Mouse (Mus musculus): ENCODE measurements around the gene Ttc6. TPM values are rescaled to one million over a fixed set of nuclear protein-coding genes. Genes with fewer than 3 reads are reported as not detected.

The Ttc6 gene
- polyA plus RNA-seq, 1 experiment from 2014 or later, result 4.2 TPM

GRCm38 (mm10) chr12:57538588-57539550 is 25.0 kb upstream of the Ttc6 start:
- peak overlapping the region; percentile 52 for H3K4me2 ChIP-seq
- H3K36me3 ChIP-seq, result no peaks in the 10 kb centered on the region
- peak overlapping the region; percentile 34 for H3K4me3 ChIP-seq (replicated peaks)
- H3K27ac ChIP-seq, result peak overlapping the region; percentile 67
- peaks cover 19% of the 10 kb centered on the region for H3K4me1 ChIP-seq
- WGBS, result under 1% methylated on average over 63 of the region's 63 CpGs
- no peaks in the 10 kb centered on the region for H3K9me3 ChIP-seq
- ATAC-seq (ENCODE audit: insufficient read depth, low FRiP score, low read depth), result no peak
- H3K27me3 ChIP-seq (replicated peaks), result peaks cover 65% of the 10 kb centered on the region
- H3K9ac ChIP-seq, result peak overlapping the region; percentile 25

- no peak overlapping the region for H3K9ac ChIP-seq
- ATAC-seq (ENCODE audit: insufficient read depth, low FRiP score, low read depth), result no peak
- H3K27me3 ChIP-seq (replicated peaks), result peaks cover 65% of the 10 kb centered on the region
- peak overlapping the region; percentile 52 for H3K4me2 ChIP-seq
- peak overlapping the region; percentile 67 for H3K27ac ChIP-seq
- 3% methylated on average over 10 of the region's 10 CpGs for WGBS
- no peaks in the 10 kb centered on the region for H3K36me3 ChIP-seq
- H3K4me1 ChIP-seq, result peaks cover 19% of the 10 kb centered on the region
- H3K4me3 ChIP-seq (replicated peaks), result peak overlapping the region; percentile 34
- H3K9me3 ChIP-seq, result no peaks in the 10 kb centered on the region
Measured at GRCm38 (mm10) chr12:57539551-57539985, 24.3 kb upstream of the Ttc6 start.

DNA sequence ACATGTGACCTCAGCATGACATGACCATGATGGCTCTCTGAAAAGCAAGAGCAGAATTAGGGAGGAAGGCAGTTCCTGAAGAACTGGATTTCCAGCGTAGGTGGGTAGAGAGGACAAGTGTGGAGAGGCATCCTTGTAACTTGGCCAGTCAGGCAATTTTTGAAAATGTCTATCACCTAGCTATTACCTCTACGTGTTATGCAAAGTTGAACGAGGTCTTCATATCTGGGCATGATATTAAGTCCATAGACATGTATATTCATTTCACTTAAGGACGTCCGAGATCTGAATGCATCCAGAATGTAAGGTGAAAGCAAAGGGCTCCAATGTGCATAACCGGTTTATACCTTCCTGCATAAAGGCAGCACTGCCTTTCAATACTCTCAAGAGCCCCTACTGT is 22.8 kb upstream of the Ttc6 start:
- no peak overlapping the region for H3K9ac ChIP-seq
- peak overlapping the region; percentile 36; the same call in 1 of the 2 replicates for H3K4me2 ChIP-seq
- ATAC-seq (ENCODE audit: insufficient read depth, low FRiP score, low read depth), result no peak
- H3K9me3 ChIP-seq, result no peaks in the 10 kb centered on the region
- H3K4me3 ChIP-seq (replicated peaks), result peak overlapping the region; percentile 25
- H3K27me3 ChIP-seq (replicated peaks), result peaks cover 63% of the 10 kb centered on the region
- H3K27ac ChIP-seq, result peak overlapping the region; percentile 9; the same call in 1 of the 2 replicates
- H3K4me1 ChIP-seq, result peaks cover 25% of the 10 kb centered on the region
- WGBS, result 11% methylated on average over 6 of the region's 6 CpGs
- no peaks in the 10 kb centered on the region for H3K36me3 ChIP-seq

GRCm38 (mm10) chr12:57541931-57542745 is 21.8 kb upstream of the Ttc6 start:
- H3K9ac ChIP-seq, result peak overlapping the region; percentile 8; the same call in 1 of the 2 replicates
- ATAC-seq (ENCODE audit: insufficient read depth, low FRiP score, low read depth), result no peak
- peak overlapping the region; percentile 40 for H3K4me2 ChIP-seq
- H3K36me3 ChIP-seq, result no peaks in the 10 kb centered on the region
- 1% methylated on average over 46 of the region's 46 CpGs for WGBS
- peak overlapping the region; percentile 53 for H3K4me3 ChIP-seq (replicated peaks)
- peaks cover 25% of the 10 kb centered on the region for H3K4me1 ChIP-seq
- peak overlapping the region; percentile 92; the same call in 1 of the 2 replicates for H3K27ac ChIP-seq
- peaks cover 64% of the 10 kb centered on the region for H3K27me3 ChIP-seq (replicated peaks)
- no peaks in the 10 kb centered on the region for H3K9me3 ChIP-seq

DNA sequence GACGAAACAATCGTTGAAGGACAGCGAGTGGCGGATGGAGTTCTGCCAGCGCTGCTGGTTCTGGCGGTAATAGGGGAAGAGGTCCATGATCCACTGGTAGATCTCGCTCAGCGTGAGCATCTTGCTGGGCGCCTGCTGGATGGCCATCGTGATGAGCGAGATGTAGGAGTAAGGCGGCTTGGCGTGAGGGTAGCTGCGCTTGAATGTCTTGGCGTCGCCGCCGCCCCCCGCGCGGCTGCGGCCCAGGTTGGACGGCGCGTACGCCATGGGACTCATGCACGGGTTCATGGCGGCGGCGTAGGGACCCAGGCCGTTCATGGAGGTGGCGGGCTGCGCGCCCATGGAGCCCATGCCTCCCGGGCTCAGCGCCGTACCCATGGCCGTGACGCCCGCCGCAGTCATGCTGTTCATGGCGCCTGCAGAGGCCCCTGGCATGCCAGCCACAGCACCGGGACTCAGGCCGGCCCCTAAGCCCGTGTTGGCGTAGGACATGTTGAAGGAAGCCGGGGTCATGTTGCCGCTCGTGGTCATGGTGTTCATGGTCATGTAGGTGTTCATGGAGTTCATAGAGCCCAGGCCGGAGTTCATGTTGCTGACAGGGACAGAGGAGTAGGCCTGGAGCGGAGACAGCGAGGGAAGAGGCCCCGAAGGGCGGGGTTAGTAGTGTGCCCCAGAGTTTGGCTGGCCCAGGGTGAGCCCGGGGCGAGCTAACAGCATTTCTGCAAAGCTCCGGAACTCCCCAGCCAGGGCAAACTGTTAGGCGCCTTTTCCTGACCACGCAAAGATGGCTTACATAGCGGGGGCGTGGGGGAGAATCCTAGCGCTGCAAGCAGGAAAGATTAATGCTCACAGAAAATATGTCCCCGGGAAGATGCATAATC is 20.9 kb upstream of the Ttc6 start:
- Histone ChIP-seq H3K4me3 (replicated peaks) (peak overlapping the region; percentile 53), H3K4me2 (peak overlapping the region; percentile 40), H3K4me1 (peaks cover 25% of the 10 kb centered on the region), H3K27ac (peak overlapping the region; percentile 92), H3K9ac (peak overlapping the region; percentile 8; the same call in 1 of the 2 replicates), H3K9me3 (no peaks in the 10 kb centered on the region), H3K27me3 (replicated peaks) (peaks cover 63% of the 10 kb centered on the region), H3K36me3 (no peaks in the 10 kb centered on the region)
- no peak for ATAC-seq (ENCODE audit: insufficient read depth, low FRiP score, low read depth)
- WGBS, result 2% methylated on average over 61 of the region's 63 CpGs

DNA sequence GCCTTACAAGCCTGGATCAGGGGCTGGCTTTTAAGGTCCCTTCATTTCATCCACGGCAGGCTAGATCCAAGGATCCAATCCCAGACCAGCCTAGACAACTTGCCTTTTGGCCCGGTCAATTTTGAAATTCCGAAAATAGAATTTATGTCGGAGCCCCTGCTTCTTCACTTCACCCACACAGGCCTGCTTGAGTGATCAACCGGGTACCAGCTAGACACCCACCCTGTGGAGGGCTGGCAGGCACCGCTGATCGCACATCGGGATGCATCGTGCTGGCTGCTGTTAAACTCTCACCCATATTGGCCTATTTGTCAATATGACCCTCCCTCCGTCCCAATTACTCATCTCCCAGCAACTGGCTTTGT is 20.3 kb upstream of the Ttc6 start:
- Histone ChIP-seq H3K27ac (peak overlapping the region; percentile 92), H3K4me2 (peak overlapping the region; percentile 40), H3K9me3 (no peaks in the 10 kb centered on the region), H3K4me1 (peaks cover 21% of the 10 kb centered on the region), H3K9ac (peak overlapping the region; percentile 8; the same call in 1 of the 2 replicates), H3K36me3 (no peaks in the 10 kb centered on the region), H3K27me3 (replicated peaks) (peaks cover 67% of the 10 kb centered on the region), H3K4me3 (replicated peaks) (peak overlapping the region; percentile 53)
- no peak for ATAC-seq (ENCODE audit: insufficient read depth, low FRiP score, low read depth)
- 1% methylated on average over 10 of the region's 10 CpGs for WGBS

DNA sequence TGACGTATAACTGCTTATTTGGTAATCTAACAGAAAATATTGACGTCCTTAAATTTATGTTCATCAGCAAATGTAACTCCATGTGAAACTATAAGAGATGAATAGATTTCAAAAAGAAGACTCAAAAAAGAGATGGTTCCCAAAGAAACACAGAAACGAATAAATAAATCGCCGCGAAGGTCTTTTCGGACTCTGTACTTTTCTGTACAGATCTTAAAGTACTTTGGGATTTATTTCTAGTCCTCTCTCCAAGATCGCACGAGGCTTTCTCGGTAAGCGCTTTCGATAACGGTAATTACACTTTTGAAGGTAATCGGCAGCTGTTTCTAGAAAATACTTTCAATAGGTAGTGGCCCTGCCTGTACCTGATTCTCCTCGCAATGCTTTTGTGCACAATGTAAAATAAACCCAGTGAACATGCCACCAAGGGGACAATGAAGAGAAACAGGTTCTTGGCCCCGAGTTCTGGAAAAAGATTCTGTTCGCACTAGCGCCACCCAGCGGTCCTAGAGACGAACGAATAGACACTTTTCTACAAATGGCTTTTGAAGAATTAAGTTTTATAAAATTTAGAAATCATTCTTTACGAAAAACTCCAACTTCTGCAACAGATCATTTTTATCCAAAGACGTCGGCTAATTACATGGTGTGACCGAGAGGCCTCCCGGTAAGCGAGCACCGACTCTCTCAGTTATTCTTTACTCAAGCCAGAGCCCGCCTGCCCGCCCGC is 19.1 kb upstream of the Ttc6 start:
- 2% methylated on average over 31 of the region's 31 CpGs for WGBS
- Histone ChIP-seq H3K9me3 (no peaks in the 10 kb centered on the region), H3K36me3 (no peaks in the 10 kb centered on the region), H3K27me3 (replicated peaks) (peaks cover 74% of the 10 kb centered on the region), H3K4me2 (peak overlapping the region; percentile 91), H3K4me1 (peaks cover 16% of the 10 kb centered on the region; the same call in 1 of the 2 replicates), H3K27ac (peak overlapping the region; percentile 92), H3K9ac (peak overlapping the region; percentile 26; the same call in 1 of the 2 replicates), H3K4me3 (replicated peaks) (peak overlapping the region; percentile 53)
- ATAC-seq (ENCODE audit: insufficient read depth, low FRiP score, low read depth), result no peak

- H3K9ac ChIP-seq, result peak overlapping the region; percentile 32; the same call in 1 of the 2 replicates
- H3K4me1 ChIP-seq, result peaks cover 19% of the 10 kb centered on the region; the same call in 1 of the 2 replicates
- no peaks in the 10 kb centered on the region for H3K9me3 ChIP-seq
- under 1% methylated on average over 72 of the region's 106 CpGs for WGBS
- H3K4me3 ChIP-seq (replicated peaks), result peak overlapping the region; percentile 53
- peak overlapping the region; percentile 91 for H3K4me2 ChIP-seq
- peak; percentile 67 for ATAC-seq (ENCODE audit: insufficient read depth, low FRiP score, low read depth)
- peak overlapping the region; percentile 92 for H3K27ac ChIP-seq
- H3K27me3 ChIP-seq (replicated peaks), result peaks cover 82% of the 10 kb centered on the region
- no peaks in the 10 kb centered on the region for H3K36me3 ChIP-seq
Measured at GRCm38 (mm10) chr12:57545371-57546241, 18.3 kb upstream of the Ttc6 start.

GRCm38 (mm10) chr12:57546415-57547201 is 17.3 kb upstream of the Ttc6 start, which contains the start of gene Foxa1:
TSS of gene Foxa1 (minus strand) at chr12:57546916.
- H3K9ac ChIP-seq, result peak within 1 kb of the TSS; percentile 32; the same call in 1 of the 2 replicates
- H3K9me3 ChIP-seq, result no peaks in the 10 kb centered on the region
- H3K27me3 ChIP-seq (replicated peaks), result peaks cover 83% of the 10 kb centered on the region
- ATAC-seq (ENCODE audit: insufficient read depth, low FRiP score, low read depth), result peak; percentile 44
- WGBS, result under 1% methylated on average over 32 of the region's 32 CpGs
- peak within 1 kb of the TSS; percentile 91 for H3K4me2 ChIP-seq
- peaks cover 19% of the 10 kb centered on the region; the same call in 1 of the 2 replicates for H3K4me1 ChIP-seq
- H3K36me3 ChIP-seq, result no peaks in the 10 kb centered on the region
- peak within 1 kb of the TSS; percentile 92 for H3K27ac ChIP-seq
- H3K4me3 ChIP-seq (replicated peaks), result peak within 1 kb of the TSS; percentile 53
